Mouse (Mus musculus) cerebellum, adult 2 months (tissue): ENCODE results near the gene Smco1. TPM values are rescaled to one million over a fixed set of nuclear protein-coding genes. Genes with fewer than 3 reads are reported as not detected.
A peak's percentile ranks its signal among the peaks of the same experiment; 100 is the strongest.
"Not testable (repeated sequence)": the region's sequence is repeated elsewhere in the genome, so short reads cannot be mapped to it uniquely, and the experiment has no call there.

Experiments
- DNase-seq, 2 experiments: peaks; one replicate each; pipeline ENCODE4 v3.0.0; 2021
- H3K27ac ChIP-seq: fragments of 200-500 bp; 2 replicates; pipeline ENCODE4 v1.5.1; 2012; ENCODE audit warnings: low read length, control low read depth, inconsistent platforms; ENCODE audit not compliant: insufficient read depth
- H3K27me3 ChIP-seq: fragments of 200-500 bp; 2 replicates; pipeline ENCODE4 v1.6.1; 2012; ENCODE audit warnings: inconsistent platforms, mild to moderate bottlenecking, low read length, moderate library complexity; ENCODE audit not compliant: control insufficient read depth, insufficient read depth
- H3K4me1 ChIP-seq: fragments of 200-500 bp; 2 replicates; pipeline ENCODE4 v1.6.1; 2011; ENCODE audit warnings: low read length; ENCODE audit not compliant: control insufficient read depth, insufficient read depth
- H3K4me3 ChIP-seq: fragments of 200-500 bp; replicated peaks from 2 replicates; pipeline ENCODE3; 2011; ENCODE audit warnings: mild to moderate bottlenecking, low read depth, low read length, control low read depth; ENCODE audit not compliant: insufficient read depth
- CTCF ChIP-seq: fragments of 200-500 bp; IDR thresholded peaks from 2 replicates; pipeline ENCODE4 v1.5.1; 2011; ENCODE audit warnings: low read depth, mild to moderate bottlenecking, control low read depth, low read length, moderate library complexity, borderline replicate concordance; ENCODE audit not compliant: insufficient read depth
- POLR2A ChIP-seq: fragments of 200-500 bp; IDR thresholded peaks from 2 replicates; pipeline ENCODE4 v1.6.1; 2011; ENCODE audit warnings: low read length, control low read depth, borderline replicate concordance; ENCODE audit not compliant: insufficient read depth
- WGBS: fragments of 180-500 bp; shearing (Covaris S2); methylation state at CpG from one replicate; pipeline ENCODE4 v1.1.7; 2018; 5-methylcytosine and 5-hydroxymethylcytosine counted together
- polyA plus RNA-seq: library from polyadenylated mRNA; depleted of rRNA; stranded (reverse); fragments of >200 nt; gene quantifications from 2 replicates; pipeline ENCODE4 v1.2.3, GENCODE M21; 2012

The Smco1 gene
- polyA plus RNA-seq, 1 experiment, result 0.23 TPM

DNA sequence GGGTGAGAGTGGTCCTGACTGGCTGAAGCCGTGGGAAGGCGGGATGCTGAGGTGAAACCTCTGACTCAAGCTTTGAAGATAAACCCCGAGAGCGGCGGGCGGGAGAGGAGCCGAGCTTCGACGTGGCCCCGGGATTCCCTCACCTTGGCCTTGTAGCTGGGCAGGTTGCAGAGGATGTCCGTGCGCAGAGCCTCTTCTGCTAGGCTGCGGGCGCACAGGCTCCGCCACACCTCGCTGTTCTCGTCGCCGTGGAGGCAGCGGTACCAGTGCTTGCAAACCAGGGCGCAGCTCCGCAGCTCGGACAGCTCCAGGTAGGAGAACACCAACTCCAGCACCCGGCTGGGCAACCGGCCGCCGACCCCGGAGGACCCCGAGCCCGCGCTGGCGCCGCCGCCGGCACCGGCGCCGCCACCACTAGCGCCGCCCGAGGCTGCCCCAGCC lies 24.9 kb upstream of the Smco1 start:
- H3K27ac ChIP-seq, result peak overlapping the region; percentile 74
- DNase-seq, result peak; percentile 67 to 76
- peak overlapping the region; percentile 77 for H3K4me3 ChIP-seq
- no peak for TF ChIP-seq CTCF
- TF ChIP-seq POLR2A, result 0 out of 2 replicates have a peak, but pooled peaks have one; percentile 7
- no peaks in the 10 kb centered on the region for H3K27me3 ChIP-seq
- under 1% methylated on average over 36 of the region's 41 CpGs for WGBS
- peaks cover 7% of the 10 kb centered on the region; the same call in 1 of the 2 replicates for H3K4me1 ChIP-seq

DNA sequence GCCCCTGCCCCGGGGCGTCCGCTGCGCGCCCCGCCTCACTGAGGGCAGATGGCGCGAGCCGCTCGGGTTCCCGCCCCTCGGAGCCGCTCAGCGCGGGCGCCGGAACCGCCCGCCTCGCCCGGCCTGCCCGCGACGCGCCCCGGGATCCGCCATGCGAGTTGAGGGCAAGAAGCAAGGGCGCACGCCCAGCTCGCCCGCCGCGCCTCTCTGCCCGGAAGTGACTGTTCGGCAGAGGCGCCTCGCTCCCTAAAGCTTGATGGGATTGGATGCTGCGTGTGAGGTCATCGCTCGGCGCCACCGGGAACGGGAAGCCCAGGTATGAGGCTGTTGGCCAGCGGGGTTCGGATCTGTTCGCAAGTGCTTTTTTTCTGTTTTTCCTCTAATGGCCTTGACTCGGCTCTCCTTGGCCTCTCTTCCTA lies 24.3 kb upstream of the Smco1 start, which contains the start of the genes Fbxo45 and Wdr53:
Fbxo45 (minus strand) TSS at position 207 of the 419 bp plus-strand sequence.
Wdr53 (plus strand) TSS at position 276 of the 419 bp plus-strand sequence.
- TF ChIP-seq POLR2A (peak; percentile 84; the same call in 1 of the 2 replicates), CTCF (no peak)
- H3K27me3 ChIP-seq, result no peaks in the 10 kb centered on the region
- peak within 1 kb of the TSS; percentile 89 for H3K4me3 ChIP-seq
- peak within 1 kb of the TSS; percentile 74 for H3K27ac ChIP-seq
- peak; percentile 98 to 99 for DNase-seq
- WGBS, result under 1% methylated on average over 48 of the region's 48 CpGs
- H3K4me1 ChIP-seq, result peaks cover 7% of the 10 kb centered on the region; the same call in 1 of the 2 replicates

- not testable (repeated sequence) for H3K27ac ChIP-seq, H3K4me3 ChIP-seq, H3K27me3 ChIP-seq, H3K4me1 ChIP-seq, DNase-seq
- 84% methylated on average over 2 of the region's 2 CpGs for WGBS
Observed at GRCm38 (mm10) chr16:32264225-32264624, 7.0 kb upstream of the Smco1 start.

DNA sequence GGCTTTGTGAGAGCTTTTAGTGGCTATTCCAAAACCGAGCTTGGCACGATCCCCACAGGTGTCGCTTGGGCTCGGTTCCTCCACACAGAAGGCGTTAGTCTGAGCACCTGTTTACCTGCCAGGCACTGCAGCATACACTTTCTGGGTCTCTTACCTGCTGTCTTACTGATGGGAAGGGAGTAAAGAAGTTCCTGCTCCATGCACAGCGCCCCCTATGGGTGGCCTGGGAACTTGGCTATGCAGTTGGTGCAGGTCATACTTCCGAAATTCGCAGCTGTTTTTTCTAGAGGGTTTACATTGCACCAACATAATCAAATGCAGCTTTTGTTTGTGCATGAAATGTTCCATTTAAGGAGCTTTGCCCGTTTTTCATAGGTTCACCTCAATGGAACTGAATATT lies 2.1 kb downstream of the Smco1 start:
- 49% methylated on average over 9 of the region's 9 CpGs for WGBS
- Histone ChIP-seq H3K27me3 (no peaks in the 10 kb centered on the region), H3K4me1 (peaks cover 3% of the 10 kb centered on the region; the same call in 1 of the 2 replicates), H3K27ac (no peak overlapping the region), H3K4me3 (no peak overlapping the region)
- TF ChIP-seq POLR2A (no peak), CTCF (peak; percentile 44; the same call in 1 of the 2 replicates)
- DNase-seq, result no peak

DNA sequence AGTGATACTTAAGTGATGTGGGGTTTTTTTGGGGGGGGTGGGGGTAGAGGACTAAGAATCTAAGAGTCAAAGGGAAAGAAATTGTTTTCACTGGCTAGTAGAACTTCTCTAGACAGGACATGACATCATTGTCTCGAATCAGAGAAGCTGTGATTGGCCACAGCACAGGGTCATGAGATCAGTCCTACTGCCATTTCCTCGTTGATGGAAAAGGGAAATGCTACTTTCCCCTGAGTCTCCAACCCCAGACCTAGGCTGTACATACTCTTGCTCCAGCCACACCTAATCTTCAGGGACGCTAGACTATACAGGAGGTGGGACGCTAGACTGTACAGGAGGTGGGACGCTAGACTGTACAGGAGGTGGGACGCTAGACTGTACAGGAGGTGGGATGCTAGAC lies 3.8 kb downstream of the Smco1 start:
- WGBS, result 89% methylated on average over 6 of the region's 6 CpGs
- TF ChIP-seq CTCF (no peak), POLR2A (no peak)
- Histone ChIP-seq H3K27me3 (no peaks in the 10 kb centered on the region), H3K27ac (no peak overlapping the region), H3K4me1 (peaks cover 3% of the 10 kb centered on the region; the same call in 1 of the 2 replicates), H3K4me3 (no peak overlapping the region)
- no peak for DNase-seq

- Histone ChIP-seq H3K4me1 (peaks cover 3% of the 10 kb centered on the region; the same call in 1 of the 2 replicates), H3K27me3 (no peaks in the 10 kb centered on the region), H3K4me3 (no peak overlapping the region), H3K27ac (no peak overlapping the region)
- DNase-seq, result no peak
- 85% methylated on average over 1 of the region's 1 CpGs for WGBS
- TF ChIP-seq CTCF (no peak), POLR2A (no peak)
Observed at GRCm38 (mm10) chr16:32275830-32276229, 4.6 kb downstream of the Smco1 start.

DNA sequence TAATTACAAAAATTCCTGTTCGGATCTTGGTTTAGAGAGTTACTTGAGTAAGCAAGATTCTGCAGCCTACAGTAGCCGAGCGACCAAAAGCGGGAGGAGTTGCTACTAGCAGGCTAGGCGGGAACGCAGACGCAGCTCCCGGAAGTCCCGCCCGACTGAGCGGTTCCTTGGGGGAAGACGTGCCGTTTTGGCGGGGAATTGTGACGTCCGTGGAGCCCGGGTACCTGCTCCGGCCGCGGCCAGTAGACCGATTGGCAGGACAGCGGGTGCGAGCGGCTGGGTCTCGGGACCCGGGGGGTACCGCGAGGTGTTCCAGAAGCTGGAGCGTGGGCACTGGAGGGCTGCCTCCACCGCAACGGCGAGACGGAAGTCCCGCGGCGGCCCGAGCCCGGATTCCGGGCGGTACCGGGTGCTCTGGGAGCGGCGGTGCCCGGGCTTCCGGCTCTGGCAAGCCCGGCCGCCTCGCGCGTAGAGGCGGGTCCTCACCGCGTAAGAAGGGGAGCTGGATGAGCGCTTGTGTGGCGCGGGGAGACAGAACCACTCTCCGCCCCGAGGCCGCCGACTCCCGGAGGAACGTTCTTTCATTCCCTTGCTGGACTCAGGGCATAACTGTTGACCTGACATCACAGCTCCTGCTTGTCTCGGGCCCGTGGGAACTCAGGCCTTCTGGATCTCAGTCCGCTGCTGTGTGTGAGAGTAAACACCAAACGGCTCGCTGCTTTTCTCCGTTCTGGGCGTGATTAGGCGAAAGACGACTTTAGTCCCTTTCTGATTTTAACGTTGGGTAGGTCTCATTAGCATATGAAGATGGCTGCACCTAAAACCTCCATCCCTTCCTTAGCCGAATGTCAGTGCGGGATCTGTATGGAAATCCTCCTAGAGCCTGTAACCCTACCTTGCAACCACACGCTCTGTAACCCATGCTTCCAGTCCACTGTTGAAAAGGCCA lies 6.3 kb downstream of the Smco1 start, which contains the start of gene Rnf168:
Rnf168 (plus strand) TSS at position 152 of the 949 bp plus-strand sequence.
- peak; percentile 95 to 96 for DNase-seq
- H3K27me3 ChIP-seq, result no peaks in the 10 kb centered on the region
- H3K4me1 ChIP-seq, result peaks cover 3% of the 10 kb centered on the region; the same call in 1 of the 2 replicates
- WGBS, result under 1% methylated on average over 75 of the region's 75 CpGs
- H3K4me3 ChIP-seq, result peak within 1 kb of the TSS; percentile 81
- H3K27ac ChIP-seq, result peak within 1 kb of the TSS; percentile 94
- peak; percentile 65 for TF ChIP-seq POLR2A
- no peak for TF ChIP-seq CTCF
